Mouse (Mus musculus): ENCODE measurements around the gene Gm21767.
"Not testable (repeated sequence)": the region's sequence is repeated elsewhere in the genome, so short reads cannot be mapped to it uniquely, and the experiment has no call there.

Gm21767 gene

GRCm38 (mm10) chrY:13941438-13941837, at the start of gene Gm21767:
Gene Gm21767 (plus strand): TSS chrY:13941738.
- DNase-seq (ENCODE audit: low spot score) = not testable (repeated sequence)

Data from layer of hippocampus, adult 9-10 months (tissue).